Mouse (Mus musculus) erythroblast, embryonic 14.5 days (primary cell): ENCODE measurements around the gene Bpifa1. TPM values are rescaled to one million over a fixed set of nuclear protein-coding genes. Genes with fewer than 3 reads are reported as not detected.

Experiments
- H3K27me3 ChIP-seq: 2 replicates; pipeline ENCODE4 v1.6.1; 2012; ENCODE audit warnings: inconsistent platforms; ENCODE audit not compliant: control insufficient read depth
- H3K36me3 ChIP-seq: 2 replicates; pipeline ENCODE4 v1.6.1; 2012; ENCODE audit warnings: mild to moderate bottlenecking, inconsistent platforms; ENCODE audit not compliant: control insufficient read depth
- H3K4me1 ChIP-seq: 2 replicates; pipeline ENCODE4 v1.6.1; 2012; ENCODE audit warnings: inconsistent platforms; ENCODE audit not compliant: control insufficient read depth
- H3K4me3 ChIP-seq: replicated peaks from 2 replicates; pipeline ENCODE3; 2012; ENCODE audit warnings: moderate library complexity, mild to moderate bottlenecking, inconsistent platforms
- H3K9me3 ChIP-seq: 2 replicates; pipeline ENCODE4 v1.6.1; 2012; ENCODE audit warnings: low read length, inconsistent platforms, mixed read lengths; ENCODE audit not compliant: control insufficient read depth
- GATA1 ChIP-seq: IDR thresholded peaks from 2 replicates; pipeline ENCODE4 v1.6.1; 2012; ENCODE audit warnings: low read length, inconsistent platforms, mixed read lengths
- TAL1 ChIP-seq: IDR thresholded peaks from 3 replicates; pipeline ENCODE4 v1.6.1; 2012; ENCODE audit warnings: low read length, inconsistent platforms, mixed read lengths
- polyA plus RNA-seq: library from polyadenylated mRNA; stranded (reverse); fragments of >175 nt; gene quantifications from 2 replicates; pipeline ENCODE4 v1.2.3, GENCODE M21; 2012

Gene Bpifa1
- polyA plus RNA-seq: not detected in 2 replicates

DNA sequence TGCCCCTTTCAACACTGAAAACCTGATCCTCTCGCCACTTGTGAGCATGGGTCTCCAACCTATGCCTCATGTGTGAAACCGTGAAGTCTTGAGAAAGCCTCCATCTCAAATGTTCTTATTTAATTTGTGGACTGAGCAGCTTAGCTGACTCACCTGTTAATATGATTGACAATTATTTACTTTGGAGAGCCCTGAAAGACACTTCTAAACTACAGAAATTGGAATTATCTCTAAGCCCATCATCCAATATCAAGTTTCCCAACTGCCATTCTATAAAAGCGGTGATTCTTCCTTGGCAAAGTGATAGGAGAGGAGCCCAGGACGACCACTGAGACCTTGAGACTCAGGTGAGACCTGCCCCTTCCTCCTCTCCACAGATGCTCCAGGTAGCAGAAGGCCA lies at the start of gene Bpifa1:
Gene Bpifa1, plus strand, starts transcription at position 301 of the 400 bp plus-strand sequence.
- no peak within 1 kb of the TSS for H3K4me3 ChIP-seq
- no peak for TF ChIP-seq TAL1
- H3K36me3 ChIP-seq: no peaks in the 10 kb centered on the region
- no peaks in the 10 kb centered on the region for H3K4me1 ChIP-seq
- H3K9me3 ChIP-seq: no peaks in the 10 kb centered on the region
- no peaks in the 10 kb centered on the region for H3K27me3 ChIP-seq

- H3K27me3 ChIP-seq: no peaks in the 10 kb centered on the region
- no peaks in the 10 kb centered on the region for H3K36me3 ChIP-seq
- H3K4me1 ChIP-seq: no peaks in the 10 kb centered on the region
- no peaks in the 10 kb centered on the region for H3K9me3 ChIP-seq
- TF ChIP-seq GATA1 (no peak), TAL1 (no peak)
- H3K4me3 ChIP-seq: no peak overlapping the region
These were observed 44.9 kb upstream of the Bpifa1 start for GRCm38 (mm10) chr2:154097734-154098133.

DNA sequence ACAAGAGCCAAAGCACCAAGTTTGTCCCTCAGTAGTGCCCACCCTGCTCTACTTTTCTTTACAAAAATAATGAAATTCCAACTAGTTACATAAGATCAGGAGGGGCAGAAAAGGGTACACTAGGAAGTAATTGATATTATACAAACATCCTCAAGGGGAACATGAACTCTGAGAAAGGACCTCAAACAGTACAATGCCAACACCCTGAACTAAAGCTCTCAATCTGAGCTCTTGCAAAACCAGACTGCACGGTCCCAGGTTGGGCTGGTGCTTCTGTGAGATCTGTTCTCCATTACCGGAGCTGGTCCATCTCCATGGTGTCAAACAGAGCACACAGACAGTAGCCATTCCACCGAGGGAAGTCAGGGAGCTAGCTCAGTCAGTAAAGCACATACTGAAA lies 25.3 kb upstream of the Bpifa1 start:
- Histone ChIP-seq H3K4me1 (no peaks in the 10 kb centered on the region), H3K9me3 (no peaks in the 10 kb centered on the region), H3K4me3 (no peak overlapping the region), H3K27me3 (no peaks in the 10 kb centered on the region), H3K36me3 (no peaks in the 10 kb centered on the region)
- TF ChIP-seq TAL1: no peak
- no peak for TF ChIP-seq GATA1

DNA sequence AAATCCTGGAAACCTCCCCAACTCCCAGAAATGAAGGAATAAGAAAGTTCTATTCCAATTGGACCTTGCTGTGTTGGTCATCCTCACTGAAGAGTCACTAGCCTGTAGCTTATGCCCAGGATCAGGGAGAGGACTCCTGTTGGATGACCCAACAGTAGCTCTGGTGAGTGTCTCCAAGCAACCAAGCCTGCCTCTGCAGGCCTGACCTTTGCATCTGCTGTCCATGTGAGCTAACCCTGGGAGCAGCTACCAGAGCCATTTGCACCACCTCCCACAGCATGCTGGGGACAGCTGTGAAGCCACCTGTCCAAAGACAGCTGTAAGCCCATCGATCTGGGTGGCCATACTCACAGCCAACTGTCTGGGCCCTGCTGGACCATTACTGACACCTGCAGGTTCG lies 12.6 kb upstream of the Bpifa1 start, which contains the start of gene Bpifa3:
Gene Bpifa3, plus strand, starts transcription at position 217 of the 400 bp plus-strand sequence.
- Histone ChIP-seq H3K4me3 (no peak within 1 kb of the TSS), H3K4me1 (no peaks in the 10 kb centered on the region), H3K27me3 (no peaks in the 10 kb centered on the region), H3K36me3 (no peaks in the 10 kb centered on the region), H3K9me3 (no peaks in the 10 kb centered on the region)
- no peak for TF ChIP-seq TAL1
- no peak for TF ChIP-seq GATA1

- H3K36me3 ChIP-seq: no peaks in the 10 kb centered on the region
- H3K27me3 ChIP-seq: no peaks in the 10 kb centered on the region
- TF ChIP-seq TAL1: no peak
- no peaks in the 10 kb centered on the region for H3K9me3 ChIP-seq
- H3K4me1 ChIP-seq: no peaks in the 10 kb centered on the region
- H3K4me3 ChIP-seq: no peak overlapping the region
These were observed 1.1 kb downstream of the Bpifa1 start for GRCm38 (mm10) chr2:154143735-154144134.

DNA sequence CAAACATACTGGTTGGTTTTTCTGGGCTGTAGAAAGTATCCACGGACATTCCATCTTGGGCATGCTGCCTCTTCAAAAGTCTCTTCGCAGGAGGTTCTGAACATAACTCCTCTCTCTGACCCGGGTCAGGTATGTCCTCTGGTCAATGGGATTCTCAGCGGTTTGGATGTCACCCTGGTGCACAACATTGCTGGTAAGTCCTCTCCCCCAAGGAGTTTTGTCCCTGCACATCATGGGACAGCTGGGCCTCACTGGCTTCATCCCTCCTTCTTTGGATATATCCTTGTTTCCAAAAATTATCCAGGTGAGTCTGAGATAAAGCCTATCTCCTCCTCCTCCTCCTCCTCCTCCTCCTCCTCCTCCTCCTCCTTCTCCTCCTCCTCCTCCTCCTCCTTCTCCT lies 4.8 kb downstream of the Bpifa1 start:
- no peak for TF ChIP-seq GATA1
- no peak for TF ChIP-seq TAL1
- H3K27me3 ChIP-seq: no peaks in the 10 kb centered on the region
- no peaks in the 10 kb centered on the region for H3K4me1 ChIP-seq
- H3K4me3 ChIP-seq: no peak overlapping the region
- H3K36me3 ChIP-seq: no peaks in the 10 kb centered on the region
- no peaks in the 10 kb centered on the region for H3K9me3 ChIP-seq

DNA sequence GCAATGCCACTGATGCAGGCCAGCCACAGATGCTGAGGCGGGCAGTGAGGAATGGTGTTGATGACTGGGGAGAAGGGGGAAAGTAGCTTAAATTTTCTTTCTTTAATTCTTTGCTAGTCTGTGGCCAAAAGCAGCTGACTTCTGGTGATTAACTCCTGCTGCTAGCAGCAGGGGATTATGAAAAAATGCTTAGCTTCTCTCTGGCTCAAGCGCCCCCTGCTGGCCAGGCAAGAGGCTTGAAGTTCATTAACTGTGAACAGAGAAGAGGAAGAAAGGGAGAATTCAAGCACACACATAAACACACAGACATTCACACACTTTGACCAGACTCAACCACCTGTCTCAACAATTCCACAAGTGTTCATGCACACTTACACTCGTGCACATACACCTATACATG lies 15.8 kb downstream of the Bpifa1 start:
- H3K4me3 ChIP-seq: no peak overlapping the region
- no peak for TF ChIP-seq TAL1
- no peak for TF ChIP-seq GATA1
- H3K4me1 ChIP-seq: no peaks in the 10 kb centered on the region
- H3K27me3 ChIP-seq: no peaks in the 10 kb centered on the region
- H3K36me3 ChIP-seq: no peaks in the 10 kb centered on the region
- no peaks in the 10 kb centered on the region for H3K9me3 ChIP-seq

GRCm38 (mm10) chr2:154162307-154162706 lies 19.6 kb downstream of the Bpifa1 start, which contains the start of gene Bpifa5:
Bpifa5 (plus strand) TSS chr2:154162607.
- H3K27me3 ChIP-seq: no peaks in the 10 kb centered on the region
- TF ChIP-seq GATA1 (no peak), TAL1 (no peak)
- H3K4me3 ChIP-seq: no peak within 1 kb of the TSS
- no peaks in the 10 kb centered on the region for H3K4me1 ChIP-seq
- H3K9me3 ChIP-seq: no peaks in the 10 kb centered on the region
- H3K36me3 ChIP-seq: no peaks in the 10 kb centered on the region

DNA sequence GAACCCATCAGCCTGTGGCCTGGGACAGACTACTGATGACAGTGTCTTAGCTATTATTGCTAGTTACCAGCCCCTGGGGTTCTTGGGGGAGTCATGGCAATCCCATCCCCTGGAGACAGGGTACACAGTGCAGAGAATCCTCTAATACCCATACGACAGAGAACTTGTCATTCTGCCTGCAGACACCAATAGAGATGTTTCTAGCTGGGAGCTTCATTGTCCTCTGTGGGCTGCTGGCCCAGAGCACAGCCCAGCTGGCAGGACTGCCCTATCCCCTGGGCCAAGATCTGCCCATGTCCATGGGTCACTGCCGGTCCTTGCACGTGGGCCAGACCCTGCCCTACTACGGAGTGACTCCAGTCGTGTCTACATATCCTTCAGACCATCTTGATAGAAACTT lies 20.6 kb downstream of the Bpifa1 start:
- Histone ChIP-seq H3K27me3 (no peaks in the 10 kb centered on the region), H3K4me3 (no peak overlapping the region), H3K4me1 (no peaks in the 10 kb centered on the region), H3K36me3 (no peaks in the 10 kb centered on the region), H3K9me3 (no peaks in the 10 kb centered on the region)
- no peak for TF ChIP-seq TAL1
- TF ChIP-seq GATA1: no peak

GRCm38 (mm10) chr2:154169172-154169571 lies 26.5 kb downstream of the Bpifa1 start:
- Histone ChIP-seq H3K9me3 (no peaks in the 10 kb centered on the region), H3K27me3 (no peaks in the 10 kb centered on the region), H3K4me3 (no peak overlapping the region), H3K4me1 (no peaks in the 10 kb centered on the region), H3K36me3 (no peaks in the 10 kb centered on the region)
- TF ChIP-seq GATA1 (no peak), TAL1 (no peak)
